Mouse (Mus musculus): ENCODE results near the gene 4930544D05Rik. TPM values are rescaled to one million over a fixed set of nuclear protein-coding genes. Genes with fewer than 3 reads are reported as not detected.

4930544D05Rik gene
- total RNA-seq, 2 experiments from 2014 or later = not detected

Other genes starting within 250 kb of the 4930544D05Rik start
- 10 to 100 TPM; 14.9 to 18.6 TPM for gene Pelp1, start 205.8 kb upstream of the 4930544D05Rik start, total RNA-seq (2021)
- 1 to 10 TPM; 8.3 to 9.7 TPM for gene Arrb2, start 183.2 kb upstream of the 4930544D05Rik start, total RNA-seq (2021)
- 1 to 10 TPM; 6.2 to 6.5 TPM for gene Med11, start 163.9 kb upstream of the 4930544D05Rik start, total RNA-seq (2021)
- under 1 TPM; 0.31 to 0.84 TPM for gene Zmynd15, start 156.4 kb upstream of the 4930544D05Rik start, total RNA-seq (2021)
- 1 to 10 TPM; 2.6 to 3.1 TPM for gene Cxcl16, start 155.9 kb upstream of the 4930544D05Rik start, total RNA-seq (2021)
- not detected for gene Tm4sf5, start 110.6 kb upstream of the 4930544D05Rik start, total RNA-seq (2021)
- gene Vmo1, start 101.2 kb upstream of the 4930544D05Rik start, total RNA-seq (2021) = not detected
- gene Gltpd2, start 96.7 kb upstream of the 4930544D05Rik start, total RNA-seq (2021) = not detected
- gene Psmb6, start 90.5 kb upstream of the 4930544D05Rik start, total RNA-seq (2021) = 100 to 1,000 TPM; 292 to 301 TPM
- gene Gm40193, start 82.9 kb upstream of the 4930544D05Rik start, total RNA-seq (2021) = not detected
- 10 to 100 TPM; 15.9 to 17.1 TPM for gene Pld2, start 75.8 kb upstream of the 4930544D05Rik start, total RNA-seq (2021)
- 10 to 100 TPM; 26.1 to 27.7 TPM for gene Mink1, start 53.0 kb upstream of the 4930544D05Rik start, total RNA-seq (2021)
- 10 to 100 TPM; 38.7 to 39.4 TPM for gene Chrne, start 3.4 kb downstream of the 4930544D05Rik start, total RNA-seq (2021)
- under 1 TPM in 1 of 2 experiments, not detected in 1; 0.08 TPM for gene Gp1ba, start 23.3 kb downstream of the 4930544D05Rik start, total RNA-seq (2021)
- 10 to 100 TPM; 34.9 to 35.7 TPM for gene Rnf167, start 31.4 kb downstream of the 4930544D05Rik start, total RNA-seq (2021)
- gene Slc25a11, start 31.6 kb downstream of the 4930544D05Rik start, total RNA-seq (2021) = 100 to 1,000 TPM; 278 to 315 TPM
- 100 to 1,000 TPM; 340 to 388 TPM for gene Pfn1, start 38.8 kb downstream of the 4930544D05Rik start, total RNA-seq (2021)
- gene Eno3, start 41.4 kb downstream of the 4930544D05Rik start, total RNA-seq (2021) = 1,000 to 10,000 TPM; 6,763 to 7,262 TPM
- 100 to 1,000 TPM; 117 to 122 TPM for gene Spag7, start 53.6 kb downstream of the 4930544D05Rik start, total RNA-seq (2021)
- 10 to 100 TPM; 21.2 to 25.5 TPM for gene Camta2, start 72.3 kb downstream of the 4930544D05Rik start, total RNA-seq (2021)
- 1 to 10 TPM; 2.5 to 3.3 TPM for gene Inca1, start 84.3 kb downstream of the 4930544D05Rik start, total RNA-seq (2021)
- gene Kif1c, start 84.7 kb downstream of the 4930544D05Rik start, total RNA-seq (2021) = 100 to 1,000 TPM; 216 to 226 TPM
- gene Zfp3, start 148.4 kb downstream of the 4930544D05Rik start, total RNA-seq (2021) = 10 to 100 TPM in 1 of 2 experiments, 1 to 10 TPM in 1; 7.4 to 10.8 TPM
- under 1 TPM in 1 of 2 experiments, not detected in 1; 0.22 TPM for gene Scimp, start 196.7 kb downstream of the 4930544D05Rik start, total RNA-seq (2021)
- 10 to 100 TPM; 22.7 to 24.3 TPM for gene Rabep1, start 228.9 kb downstream of the 4930544D05Rik start, total RNA-seq (2021)